Mouse (Mus musculus): Measurements from ENCODE around the gene Apip.

GRCm38 (mm10) chr2:103069752-103070405, 3.6 kb upstream of the Apip start:
- TF ChIP-seq POLR2A (IDR thresholded peaks at IDR 0.05; ENCODE audit: low read depth, low read length) (no peak), CTCF (IDR thresholded peaks at IDR 0.05; ENCODE audit: extremely low read depth, insufficient read depth, insufficient read length, insufficient replicate concordance) (no peak)

Measured in spleen, adult 2 months (tissue).